Mouse (Mus musculus): ENCODE data around the gene Ttc22.

Gene Ttc22

GRCm38 (mm10) chr4:106664697-106665096 lies 42.5 kb downstream of the Ttc22 start:
- DNase-seq (ENCODE audit: low spot score) = no peak

GRCm38 (mm10) chr4:106665269-106665668 lies 43.0 kb downstream of the Ttc22 start:
- DNase-seq (ENCODE audit: low spot score) = no peak

- no peak for DNase-seq (ENCODE audit: low spot score)
Observed at GRCm38 (mm10) chr4:106665673-106666072, 43.4 kb downstream of the Ttc22 start.

GRCm38 (mm10) chr4:106666546-106666945 lies 44.3 kb downstream of the Ttc22 start:
- no peak for DNase-seq (ENCODE audit: low spot score)

GRCm38 (mm10) chr4:106676749-106677148 lies 54.5 kb downstream of the Ttc22 start:
- no peak for DNase-seq (ENCODE audit: low spot score)

GRCm38 (mm10) chr4:106678442-106679118 lies 56.3 kb downstream of the Ttc22 start, which contains the start of gene Ttc4:
TSS of gene Ttc4 (minus strand) at chr4:106678944.
- peak; percentile 96 for DNase-seq (ENCODE audit: low spot score)

GRCm38 (mm10) chr4:106679152-106679551 lies 56.9 kb downstream of the Ttc22 start:
- no peak for DNase-seq (ENCODE audit: low spot score)

GRCm38 (mm10) chr4:106680955-106681354 lies 58.7 kb downstream of the Ttc22 start:
- DNase-seq (ENCODE audit: low spot score) = no peak

GRCm38 (mm10) chr4:106688636-106689296 lies 66.5 kb downstream of the Ttc22 start:
- no peak for DNase-seq (ENCODE audit: low spot score)
